Mouse (Mus musculus) skeletal muscle tissue, postnatal 0 days (tissue): ENCODE results near the gene Pih1d3. TPM values are rescaled to one million over a fixed set of nuclear protein-coding genes. Genes with fewer than 3 reads are reported as not detected.

Experiments
- polyA plus RNA-seq: library from polyadenylated mRNA; unstranded; fragments of >200 nt; fragmentation: Nextera tagmentation; extraction: Ambion mirVana; gene quantifications from 2 replicates; pipeline ENCODE4 v1.2.1, GENCODE M21; 2015

The Pih1d3 gene
- not detected in 2 replicates for polyA plus RNA-seq

GRCm38 (mm10) chr1:31222564-31222963 is at the start of gene Pih1d3, which contains the start of gene 4931428L18Rik:
TSS of gene Pih1d3 (plus strand) at chr1:31222838.
TSS of gene 4931428L18Rik (minus strand) at chr1:31222684.

DNA sequence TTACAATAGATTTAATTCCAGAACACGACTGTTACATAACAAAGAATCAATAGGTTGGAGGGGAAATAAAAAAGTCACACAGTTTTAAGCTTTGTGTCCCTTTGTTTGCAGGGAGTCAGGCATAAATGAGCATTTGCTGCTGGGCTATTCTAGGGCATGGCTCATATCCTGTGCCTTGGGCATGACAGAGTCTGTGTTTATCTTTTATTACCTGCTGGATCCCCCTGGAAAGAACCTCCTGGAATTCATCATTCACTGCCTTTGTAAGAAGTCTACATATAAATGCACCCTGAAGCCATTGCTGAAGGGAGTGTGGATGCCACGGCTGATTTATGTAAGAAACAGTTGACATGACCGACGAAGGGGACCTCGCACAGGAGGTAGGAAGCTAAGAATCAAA is 46.5 kb upstream of the Pih1d3 start, which contains the start of gene Lgsn:
Gene Lgsn (plus strand): TSS at position 301 of the 400 bp plus-strand sequence.

Other genes starting within 250 kb of the Pih1d3 start
- not detected in 2 replicates for gene AC153137.1, start 244.9 kb upstream of the Pih1d3 start, polyA plus RNA-seq
- not detected in 2 replicates for gene Lgsn, start 46.4 kb upstream of the Pih1d3 start, polyA plus RNA-seq
- 0.22 TPM in 1 of 2 replicates, not detected in the other for gene 4931428L18Rik, start 154 bp upstream of the Pih1d3 start, polyA plus RNA-seq